Mouse (Mus musculus): ENCODE measurements around the gene Exosc10. TPM values are rescaled to one million over a fixed set of nuclear protein-coding genes. Genes with fewer than 3 reads are reported as not detected.

Exosc10 gene
- polyA plus RNA-seq, 1 experiment, result 69.1 TPM

DNA sequence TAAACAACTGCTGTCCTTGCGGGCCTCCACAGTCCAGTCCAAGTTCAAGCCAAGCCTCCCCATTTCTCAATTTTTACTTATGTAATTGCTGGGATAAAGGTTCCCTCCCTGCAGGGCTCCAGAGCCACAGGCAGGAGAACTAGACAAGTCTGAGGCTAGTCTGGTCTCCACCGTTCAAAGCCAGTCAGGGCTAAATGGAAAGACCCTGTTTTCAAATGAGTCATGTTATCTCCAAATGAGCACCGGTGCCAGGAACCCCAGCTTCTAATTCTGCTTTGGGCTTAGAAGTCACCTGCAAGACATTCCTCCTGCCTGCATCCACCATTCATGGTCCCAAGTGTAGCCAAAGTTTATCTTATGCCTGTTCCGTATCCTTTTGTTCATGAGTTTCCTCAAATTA is 43.6 kb downstream of the Exosc10 start:
- H3K4me3 ChIP-seq (ENCODE audit: control insufficient read depth, insufficient read depth, low read length), result no peak overlapping the region
- no peaks in the 10 kb centered on the region for H3K36me3 ChIP-seq (ENCODE audit: control insufficient read depth, insufficient read depth, low read length)
- no peak overlapping the region for H3K27ac ChIP-seq (ENCODE audit: control insufficient read depth, insufficient read depth, low read length)
- H3K27me3 ChIP-seq (ENCODE audit: control insufficient read depth, insufficient read depth, low read length), result no peaks in the 10 kb centered on the region
- TF ChIP-seq POLR2A (IDR thresholded peaks at IDR 0.05; ENCODE audit: control insufficient read depth, extremely low read depth, insufficient read depth, low read length, poor library complexity) (no peak), CTCF (IDR thresholded peaks at IDR 0.05; ENCODE audit: borderline replicate concordance, control insufficient read depth, extremely low read depth, insufficient read depth, low read length, poor library complexity) (no peak)
- DNase-seq, result no peak
- H3K4me1 ChIP-seq (replicated peaks; ENCODE audit: control insufficient read depth, insufficient read depth, low read length), result no peaks in the 10 kb centered on the region
- 77% methylated on average over 4 of the region's 4 CpGs for WGBS

DNA sequence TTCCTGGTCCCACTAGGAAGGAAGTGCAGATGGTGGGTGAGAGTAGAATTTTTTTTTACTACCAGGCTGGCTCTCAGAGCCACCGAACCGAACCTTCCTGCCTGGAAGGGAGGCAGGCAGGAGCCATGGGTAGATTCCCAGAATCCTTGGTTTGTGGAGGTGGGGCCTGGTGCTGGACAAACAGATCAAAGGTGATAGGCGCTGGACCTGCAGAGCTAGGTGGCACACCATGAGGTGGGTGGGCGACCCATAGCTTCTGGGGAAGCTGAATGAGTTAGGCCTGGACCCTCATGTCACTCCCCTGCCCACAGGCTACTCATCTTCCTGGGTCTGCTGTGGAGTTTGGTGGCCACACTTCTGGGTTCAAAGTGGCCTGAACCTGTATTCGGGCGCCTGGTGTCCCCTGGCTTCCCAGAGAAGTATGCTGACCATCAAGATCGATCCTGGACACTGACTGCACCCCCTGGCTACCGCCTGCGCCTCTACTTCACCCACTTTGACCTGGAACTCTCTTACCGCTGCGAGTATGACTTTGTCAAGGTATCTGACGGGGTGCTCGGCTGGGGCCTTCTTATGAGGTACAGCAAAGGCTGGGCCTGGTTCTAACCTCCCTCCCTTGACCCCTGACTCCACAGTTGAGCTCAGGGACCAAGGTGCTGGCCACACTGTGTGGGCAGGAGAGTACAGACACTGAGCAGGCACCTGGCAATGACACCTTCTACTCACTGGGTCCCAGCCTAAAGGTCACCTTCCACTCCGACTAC is 44.3 kb downstream of the Exosc10 start, which contains the start of gene Masp2:
TSS of gene Masp2 (plus strand) at position 198 of the 764 bp plus-strand sequence.
- Histone ChIP-seq H3K4me3 (ENCODE audit: control insufficient read depth, insufficient read depth, low read length) (no peak within 1 kb of the TSS), H3K4me1 (replicated peaks; ENCODE audit: control insufficient read depth, insufficient read depth, low read length) (no peaks in the 10 kb centered on the region), H3K27me3 (ENCODE audit: control insufficient read depth, insufficient read depth, low read length) (no peaks in the 10 kb centered on the region), H3K27ac (ENCODE audit: control insufficient read depth, insufficient read depth, low read length) (no peak within 1 kb of the TSS), H3K36me3 (ENCODE audit: control insufficient read depth, insufficient read depth, low read length) (no peaks in the 10 kb centered on the region)
- WGBS, result 88% methylated on average over 14 of the region's 14 CpGs
- no peak for DNase-seq
- TF ChIP-seq POLR2A (IDR thresholded peaks at IDR 0.05; ENCODE audit: control insufficient read depth, extremely low read depth, insufficient read depth, low read length, poor library complexity), result no peak
- no peak for TF ChIP-seq CTCF (IDR thresholded peaks at IDR 0.05; ENCODE audit: borderline replicate concordance, control insufficient read depth, extremely low read depth, insufficient read depth, low read length, poor library complexity)

DNA sequence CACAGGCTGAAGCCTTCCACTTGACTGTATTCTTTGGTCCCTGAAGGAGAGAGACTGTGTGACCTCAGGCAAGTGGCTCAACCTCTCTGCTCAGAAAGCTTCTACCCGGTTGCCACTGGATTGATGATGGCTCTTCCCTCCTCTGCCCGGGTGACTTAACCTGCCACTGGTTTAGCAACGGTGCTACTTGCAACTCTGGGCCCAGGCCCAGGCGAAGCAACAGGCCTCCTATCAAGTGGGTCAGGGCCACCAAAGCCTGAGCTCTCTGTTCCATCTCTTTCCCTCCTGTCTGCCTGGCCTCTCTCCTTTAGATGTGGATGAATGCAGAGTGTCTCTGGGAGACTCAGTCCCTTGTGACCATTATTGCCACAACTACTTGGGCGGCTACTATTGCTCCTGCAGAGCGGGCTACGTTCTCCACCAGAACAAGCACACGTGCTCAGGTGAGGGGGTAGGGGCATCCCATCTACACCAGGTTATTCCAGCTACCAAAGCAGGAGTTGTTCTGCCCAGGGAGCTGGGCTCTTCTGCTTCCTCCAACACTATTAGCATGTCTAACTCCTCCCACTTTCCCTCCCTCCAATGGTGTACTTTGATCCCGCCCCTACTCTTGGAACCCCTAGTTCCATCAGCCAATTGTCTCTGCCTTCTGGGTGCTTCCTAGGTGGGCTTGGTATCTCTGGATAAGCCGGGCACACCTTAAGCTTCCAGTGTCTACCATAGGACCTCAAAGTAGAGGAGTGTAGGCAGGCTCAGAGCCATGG is 45.3 kb downstream of the Exosc10 start:
- Histone ChIP-seq H3K27me3 (ENCODE audit: control insufficient read depth, insufficient read depth, low read length) (no peaks in the 10 kb centered on the region), H3K4me3 (ENCODE audit: control insufficient read depth, insufficient read depth, low read length) (no peak overlapping the region), H3K36me3 (ENCODE audit: control insufficient read depth, insufficient read depth, low read length) (no peaks in the 10 kb centered on the region), H3K4me1 (replicated peaks; ENCODE audit: control insufficient read depth, insufficient read depth, low read length) (no peaks in the 10 kb centered on the region), H3K27ac (ENCODE audit: control insufficient read depth, insufficient read depth, low read length) (no peak overlapping the region)
- no peak for DNase-seq
- 93% methylated on average over 10 of the region's 10 CpGs for whole genome bisulfite sequencing
- no peak for TF ChIP-seq CTCF (IDR thresholded peaks at IDR 0.05; ENCODE audit: borderline replicate concordance, control insufficient read depth, extremely low read depth, insufficient read depth, low read length, poor library complexity)
- no peak for TF ChIP-seq POLR2A (IDR thresholded peaks at IDR 0.05; ENCODE audit: control insufficient read depth, extremely low read depth, insufficient read depth, low read length, poor library complexity)

DNA sequence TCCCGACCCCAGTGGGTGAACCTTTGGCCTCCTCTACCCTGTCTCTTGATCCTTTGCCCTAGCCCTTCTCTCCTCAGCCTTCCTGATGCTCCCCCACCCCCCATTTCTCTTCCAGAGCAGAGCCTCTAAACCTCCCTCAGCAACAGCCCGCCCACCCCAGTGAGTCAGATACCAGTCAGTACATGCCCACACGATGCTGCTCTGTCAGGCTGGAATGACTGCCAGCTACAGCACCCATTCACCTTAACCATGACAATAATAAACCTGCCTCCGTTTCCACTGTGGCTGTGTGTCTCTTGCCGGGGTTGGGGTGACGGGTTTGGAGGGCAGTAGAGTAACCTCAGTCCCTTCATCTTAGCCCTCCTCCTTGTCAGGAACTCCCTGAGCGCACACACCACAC is 45.9 kb downstream of the Exosc10 start:
- no peaks in the 10 kb centered on the region for H3K27me3 ChIP-seq (ENCODE audit: control insufficient read depth, insufficient read depth, low read length)
- TF ChIP-seq POLR2A (IDR thresholded peaks at IDR 0.05; ENCODE audit: control insufficient read depth, extremely low read depth, insufficient read depth, low read length, poor library complexity), result no peak
- no peak for TF ChIP-seq CTCF (IDR thresholded peaks at IDR 0.05; ENCODE audit: borderline replicate concordance, control insufficient read depth, extremely low read depth, insufficient read depth, low read length, poor library complexity)

DNA sequence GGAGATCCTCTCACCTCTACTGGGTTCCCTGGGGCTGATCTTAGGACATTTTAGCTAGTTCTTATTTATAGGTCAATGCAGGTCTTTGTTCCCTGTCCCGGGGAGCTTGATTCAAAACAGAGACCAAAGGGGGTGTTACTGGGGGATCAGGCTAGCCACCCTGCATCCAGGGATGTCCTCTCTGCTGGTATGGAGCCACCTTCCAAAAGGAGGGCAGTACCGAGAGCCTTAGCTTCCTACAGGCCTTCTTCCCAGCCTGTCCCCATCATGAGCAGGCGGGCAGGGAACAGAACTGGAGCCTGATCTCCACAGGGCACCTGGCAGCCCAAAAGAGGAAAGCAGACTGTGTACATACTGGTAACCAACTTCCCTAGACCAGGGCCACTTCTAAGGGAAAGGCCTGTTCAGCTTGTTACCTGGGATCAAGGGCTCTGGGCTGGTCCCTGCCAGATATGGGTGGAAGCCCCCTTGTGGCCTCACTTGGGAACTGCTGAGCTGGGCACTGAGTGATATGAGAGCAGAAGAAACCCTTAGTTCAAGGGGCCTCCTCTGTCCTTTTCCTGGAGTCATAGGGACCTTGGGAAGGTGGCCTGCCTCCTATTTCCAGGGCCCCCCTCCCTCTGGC is 46.4 kb downstream of the Exosc10 start:
- WGBS, result 95% methylated on average over 3 of the region's 3 CpGs
- H3K27me3 ChIP-seq (ENCODE audit: control insufficient read depth, insufficient read depth, low read length), result no peaks in the 10 kb centered on the region
- peak; percentile 76 for DNase-seq
- no peak overlapping the region for H3K4me3 ChIP-seq (ENCODE audit: control insufficient read depth, insufficient read depth, low read length)
- no peaks in the 10 kb centered on the region for H3K36me3 ChIP-seq (ENCODE audit: control insufficient read depth, insufficient read depth, low read length)
- peak; percentile 73; the same call in 1 of the 2 replicates for TF ChIP-seq CTCF (IDR thresholded peaks at IDR 0.05; ENCODE audit: borderline replicate concordance, control insufficient read depth, extremely low read depth, insufficient read depth, low read length, poor library complexity)
- no peak for TF ChIP-seq POLR2A (IDR thresholded peaks at IDR 0.05; ENCODE audit: control insufficient read depth, extremely low read depth, insufficient read depth, low read length, poor library complexity)
- no peak overlapping the region for H3K27ac ChIP-seq (ENCODE audit: control insufficient read depth, insufficient read depth, low read length)
- H3K4me1 ChIP-seq (replicated peaks; ENCODE audit: control insufficient read depth, insufficient read depth, low read length), result no peaks in the 10 kb centered on the region

More for the DNA sequence above, 45.9 kb downstream of the Exosc10 start:
- 86% methylated on average over 7 of the region's 7 CpGs for WGBS
- no peak for DNase-seq
- Histone ChIP-seq H3K27ac (ENCODE audit: control insufficient read depth, insufficient read depth, low read length) (no peak overlapping the region), H3K36me3 (ENCODE audit: control insufficient read depth, insufficient read depth, low read length) (no peaks in the 10 kb centered on the region), H3K4me3 (ENCODE audit: control insufficient read depth, insufficient read depth, low read length) (no peak overlapping the region), H3K4me1 (replicated peaks; ENCODE audit: control insufficient read depth, insufficient read depth, low read length) (no peaks in the 10 kb centered on the region)

DNA sequence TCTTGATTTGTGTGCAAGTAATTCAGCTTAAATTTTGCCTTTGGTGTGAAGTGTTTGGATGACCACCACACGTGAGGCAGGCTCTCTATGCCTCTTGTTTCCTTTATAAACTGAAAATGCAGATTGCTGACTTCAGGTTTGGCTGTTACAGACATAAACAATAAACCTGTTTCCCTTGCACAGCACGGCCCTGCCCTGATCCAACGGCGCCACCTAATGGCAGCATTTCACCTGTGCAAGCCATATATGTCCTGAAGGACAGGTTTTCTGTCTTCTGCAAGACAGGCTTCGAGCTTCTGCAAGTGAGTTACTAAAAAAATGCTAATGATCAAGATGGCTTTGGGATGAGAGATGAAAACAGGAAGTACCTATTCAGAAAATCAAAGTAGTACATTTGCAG is 49.5 kb downstream of the Exosc10 start:
- H3K27ac ChIP-seq (ENCODE audit: control insufficient read depth, insufficient read depth, low read length), result no peak overlapping the region
- H3K4me1 ChIP-seq (replicated peaks; ENCODE audit: control insufficient read depth, insufficient read depth, low read length), result no peaks in the 10 kb centered on the region
- H3K36me3 ChIP-seq (ENCODE audit: control insufficient read depth, insufficient read depth, low read length), result no peaks in the 10 kb centered on the region
- 15% methylated on average over 5 of the region's 5 CpGs for WGBS
- no peak overlapping the region for H3K4me3 ChIP-seq (ENCODE audit: control insufficient read depth, insufficient read depth, low read length)
- TF ChIP-seq POLR2A (IDR thresholded peaks at IDR 0.05; ENCODE audit: control insufficient read depth, extremely low read depth, insufficient read depth, low read length, poor library complexity) (no peak), CTCF (IDR thresholded peaks at IDR 0.05; ENCODE audit: borderline replicate concordance, control insufficient read depth, extremely low read depth, insufficient read depth, low read length, poor library complexity) (peak; percentile 57; the same call in 1 of the 2 replicates)
- DNase-seq, result peak; percentile 84
- H3K27me3 ChIP-seq (ENCODE audit: control insufficient read depth, insufficient read depth, low read length), result no peaks in the 10 kb centered on the region
